Mouse (Mus musculus): ENCODE results near the gene Eif2b3. TPM values are rescaled to one million over a fixed set of nuclear protein-coding genes. Genes with fewer than 3 reads are reported as not detected.

The Eif2b3 gene
- polyA plus RNA-seq, 1 experiment = 23.4 TPM

GRCm38 (mm10) chr4:117123546-117124217, 104.5 kb downstream of the Eif2b3 start:
- H3K27ac ChIP-seq (ENCODE audit: control insufficient read depth, insufficient read depth, low read depth, low read length, poor library complexity) = peak overlapping the region; percentile 59
- TF ChIP-seq CTCF (IDR thresholded peaks at IDR 0.05; ENCODE audit: control insufficient read depth, insufficient read depth, low read length) (no peak), POLR2A (IDR thresholded peaks at IDR 0.05; ENCODE audit: borderline replicate concordance, control insufficient read depth, low read depth, low read length) (no peak)
- no peak overlapping the region for H3K4me3 ChIP-seq (replicated peaks; ENCODE audit: control insufficient read depth, low read depth, low read length)
- peaks cover 16% of the 10 kb centered on the region for H3K4me1 ChIP-seq (ENCODE audit: control insufficient read depth, insufficient read depth, low read length)
- WGBS = 47% methylated on average over 9 of the region's 9 CpGs

- Histone ChIP-seq H3K27ac (ENCODE audit: control insufficient read depth, insufficient read depth, low read depth, low read length, poor library complexity) (peak overlapping the region; percentile 91), H3K4me3 (replicated peaks; ENCODE audit: control insufficient read depth, low read depth, low read length) (no peak overlapping the region), H3K4me1 (ENCODE audit: control insufficient read depth, insufficient read depth, low read length) (peaks cover 16% of the 10 kb centered on the region)
- 32% methylated on average over 3 of the region's 3 CpGs for WGBS
- no peak for TF ChIP-seq POLR2A (IDR thresholded peaks at IDR 0.05; ENCODE audit: borderline replicate concordance, control insufficient read depth, low read depth, low read length)
- TF ChIP-seq CTCF (IDR thresholded peaks at IDR 0.05; ENCODE audit: control insufficient read depth, insufficient read depth, low read length) = no peak
Measured at GRCm38 (mm10) chr4:117124218-117124517, 105.0 kb downstream of the Eif2b3 start.

GRCm38 (mm10) chr4:117124518-117125347, 105.5 kb downstream of the Eif2b3 start:
- Histone ChIP-seq H3K4me3 (replicated peaks; ENCODE audit: control insufficient read depth, low read depth, low read length) (no peak overlapping the region), H3K4me1 (ENCODE audit: control insufficient read depth, insufficient read depth, low read length) (peaks cover 16% of the 10 kb centered on the region), H3K27ac (ENCODE audit: control insufficient read depth, insufficient read depth, low read depth, low read length, poor library complexity) (peak overlapping the region; percentile 91)
- WGBS = 2% methylated on average over 14 of the region's 14 CpGs
- 0 out of 2 replicates have a peak, but pooled peaks have one; percentile 13 for TF ChIP-seq POLR2A (IDR thresholded peaks at IDR 0.05; ENCODE audit: borderline replicate concordance, control insufficient read depth, low read depth, low read length)
- TF ChIP-seq CTCF (IDR thresholded peaks at IDR 0.05; ENCODE audit: control insufficient read depth, insufficient read depth, low read length) = no peak

- H3K4me1 ChIP-seq (ENCODE audit: control insufficient read depth, insufficient read depth, low read length) = peaks cover 16% of the 10 kb centered on the region
Measured at GRCm38 (mm10) chr4:117125348-117125909, 106.2 kb downstream of the Eif2b3 start, which contains the start of gene Btbd19. Gene Btbd19, minus strand, starts transcription at chr4:117125725.

GRCm38 (mm10) chr4:117125910-117126674, 106.9 kb downstream of the Eif2b3 start:
- no peak overlapping the region for H3K4me3 ChIP-seq (replicated peaks; ENCODE audit: control insufficient read depth, low read depth, low read length)
- TF ChIP-seq CTCF (IDR thresholded peaks at IDR 0.05; ENCODE audit: control insufficient read depth, insufficient read depth, low read length) (no peak), POLR2A (IDR thresholded peaks at IDR 0.05; ENCODE audit: borderline replicate concordance, control insufficient read depth, low read depth, low read length) (no peak)
- peak overlapping the region; percentile 91 for H3K27ac ChIP-seq (ENCODE audit: control insufficient read depth, insufficient read depth, low read depth, low read length, poor library complexity)
- peaks cover 16% of the 10 kb centered on the region for H3K4me1 ChIP-seq (ENCODE audit: control insufficient read depth, insufficient read depth, low read length)
- WGBS = 26% methylated on average over 15 of the region's 15 CpGs

More at GRCm38 (mm10) chr4:117125348-117125909, 106.2 kb downstream of the Eif2b3 start, which contains the start of gene Btbd19:
- H3K27ac ChIP-seq (ENCODE audit: control insufficient read depth, insufficient read depth, low read depth, low read length, poor library complexity) = peak within 1 kb of the TSS; percentile 91
- H3K4me3 ChIP-seq (replicated peaks; ENCODE audit: control insufficient read depth, low read depth, low read length) = no peak within 1 kb of the TSS
- TF ChIP-seq POLR2A (IDR thresholded peaks at IDR 0.05; ENCODE audit: borderline replicate concordance, control insufficient read depth, low read depth, low read length) = no peak
- TF ChIP-seq CTCF (IDR thresholded peaks at IDR 0.05; ENCODE audit: control insufficient read depth, insufficient read depth, low read length) = no peak
- 39% methylated on average over 8 of the region's 8 CpGs for WGBS

- Histone ChIP-seq H3K27ac (ENCODE audit: control insufficient read depth, insufficient read depth, low read depth, low read length, poor library complexity) (peak within 1 kb of the TSS; percentile 91), H3K4me1 (ENCODE audit: control insufficient read depth, insufficient read depth, low read length) (peaks cover 16% of the 10 kb centered on the region), H3K4me3 (replicated peaks; ENCODE audit: control insufficient read depth, low read depth, low read length) (no peak within 1 kb of the TSS)
- WGBS = 61% methylated on average over 9 of the region's 9 CpGs
- TF ChIP-seq POLR2A (IDR thresholded peaks at IDR 0.05; ENCODE audit: borderline replicate concordance, control insufficient read depth, low read depth, low read length) (no peak), CTCF (IDR thresholded peaks at IDR 0.05; ENCODE audit: control insufficient read depth, insufficient read depth, low read length) (0 out of 2 replicates have a peak, but pooled peaks have one; percentile 5)
Measured at GRCm38 (mm10) chr4:117126675-117127290, 107.6 kb downstream of the Eif2b3 start, which contains the start of gene Tctex1d4. Gene Tctex1d4, plus strand, starts transcription at chr4:117126794.

GRCm38 (mm10) chr4:117127991-117128686, 108.9 kb downstream of the Eif2b3 start:
- no peak overlapping the region for H3K27ac ChIP-seq (ENCODE audit: control insufficient read depth, insufficient read depth, low read depth, low read length, poor library complexity)
- no peak overlapping the region for H3K4me3 ChIP-seq (replicated peaks; ENCODE audit: control insufficient read depth, low read depth, low read length)
- H3K4me1 ChIP-seq (ENCODE audit: control insufficient read depth, insufficient read depth, low read length) = peaks cover 17% of the 10 kb centered on the region
- TF ChIP-seq POLR2A (IDR thresholded peaks at IDR 0.05; ENCODE audit: borderline replicate concordance, control insufficient read depth, low read depth, low read length) (no peak), CTCF (IDR thresholded peaks at IDR 0.05; ENCODE audit: control insufficient read depth, insufficient read depth, low read length) (no peak)
- 89% methylated on average over 33 of the region's 33 CpGs for WGBS
